Mouse (Mus musculus): ENCODE measurements at regions not wholly inside any gene's neighbourhood (a gene's known extent, or its start where the extent isn't known, plus 50 kb on each side); places are given as distances from the start of the nearest gene placed in this dataset.

- DNase-seq (ENCODE audit: extremely low read depth, insufficient read length, low spot score) = no peak
Measured at GRCm38 (mm10) chr5:45055276-45055959, 255.9 kb upstream of the Ldb2 start.

- no peak for DNase-seq (ENCODE audit: extremely low read depth, insufficient read length, low spot score)
Measured at GRCm38 (mm10) chr5:45049410-45049809, 249.9 kb upstream of the Ldb2 start.

- no peak for DNase-seq (ENCODE audit: extremely low read depth, insufficient read length, low spot score)
Measured at GRCm38 (mm10) chr5:45042914-45043313, 243.4 kb upstream of the Ldb2 start.

- DNase-seq (ENCODE audit: extremely low read depth, insufficient read length, low spot score) = no peak
Measured at GRCm38 (mm10) chr5:45036430-45036829, 236.9 kb upstream of the Ldb2 start.

- no peak for DNase-seq (ENCODE audit: extremely low read depth, insufficient read length, low spot score)
Measured at GRCm38 (mm10) chr5:45033146-45033545, 233.7 kb upstream of the Ldb2 start.

GRCm38 (mm10) chr5:45027876-45028275 is 228.4 kb upstream of the Ldb2 start:
- DNase-seq (ENCODE audit: extremely low read depth, insufficient read length, low spot score) = no peak

- no peak for DNase-seq (ENCODE audit: extremely low read depth, insufficient read length, low spot score)
Measured at GRCm38 (mm10) chr5:45025383-45025782, 225.9 kb upstream of the Ldb2 start.

- DNase-seq (ENCODE audit: extremely low read depth, insufficient read length, low spot score) = no peak
Measured at GRCm38 (mm10) chr5:45007930-45008329, 208.4 kb upstream of the Ldb2 start.

- DNase-seq (ENCODE audit: extremely low read depth, insufficient read length, low spot score) = no peak
Measured at GRCm38 (mm10) chr5:45000996-45001395, 201.5 kb upstream of the Ldb2 start.

- DNase-seq (ENCODE audit: extremely low read depth, insufficient read length, low spot score) = no peak
Measured at GRCm38 (mm10) chr5:44999032-44999431, 199.6 kb upstream of the Ldb2 start.

- DNase-seq (ENCODE audit: extremely low read depth, insufficient read length, low spot score) = no peak
Measured at GRCm38 (mm10) chr5:44975456-44976195, 176.1 kb upstream of the Ldb2 start.

- DNase-seq (ENCODE audit: extremely low read depth, insufficient read length, low spot score) = no peak
Measured at GRCm38 (mm10) chr5:44943023-44943921, 143.8 kb upstream of the Ldb2 start.

- no peak for DNase-seq (ENCODE audit: extremely low read depth, insufficient read length, low spot score)
Measured at GRCm38 (mm10) chr5:44942575-44942974, 143.1 kb upstream of the Ldb2 start.

- DNase-seq (ENCODE audit: extremely low read depth, insufficient read length, low spot score) = no peak
Measured at GRCm38 (mm10) chr5:44925476-44925875, 126.0 kb upstream of the Ldb2 start.

- no peak for DNase-seq (ENCODE audit: extremely low read depth, insufficient read length, low spot score)
Measured at GRCm38 (mm10) chr5:44922129-44922775, 122.8 kb upstream of the Ldb2 start.

- no peak for DNase-seq (ENCODE audit: extremely low read depth, insufficient read length, low spot score)
Measured at GRCm38 (mm10) chr5:44917816-44918213, 118.3 kb upstream of the Ldb2 start.

GRCm38 (mm10) chr5:44917173-44917815 is 117.8 kb upstream of the Ldb2 start:
- no peak for DNase-seq (ENCODE audit: extremely low read depth, insufficient read length, low spot score)

GRCm38 (mm10) chr5:44902541-44902940 is 103.1 kb upstream of the Ldb2 start:
- no peak for DNase-seq (ENCODE audit: extremely low read depth, insufficient read length, low spot score)

GRCm38 (mm10) chr5:44886566-44887070 is 87.1 kb upstream of the Ldb2 start:
- DNase-seq (ENCODE audit: extremely low read depth, insufficient read length, low spot score) = no peak

GRCm38 (mm10) chr5:44876946-44877345 is 77.5 kb upstream of the Ldb2 start:
- no peak for DNase-seq (ENCODE audit: extremely low read depth, insufficient read length, low spot score)

All from 3134 (cell line).